ENCODE assay signal across 38 mouse cellular contexts in genomic region chrX:135576412-135576811, GRCm38 (mm10). TPM values are rescaled to one million over a fixed set of nuclear protein-coding genes. Genes with fewer than 3 reads are reported as not detected.
"Had no signal": no experiment of that assay in that cellular context is flagged by ENCODE, and none has a peak within 500 bp of the region (broad histone marks: within the 10 kb centered on the region; RNA-seq: fewer than 3 reads in every experiment).

No protein-coding gene starts in this region.

- H3K9me3 ChIP-seq: heart, embryonic 13.5 days; heart, embryonic 15.5 days; intestine, embryonic 15.5 days; limb, embryonic 10.5 days; limb, embryonic 12.5 days; liver, embryonic 13.5 days; liver, embryonic 15.5 days had no signal

- ATAC-seq: hindbrain, embryonic 16.5 days; inflammation-experienced regulatory T-cells, adult 6 months; intestine, embryonic 15.5 days; intestine, postnatal 0 days had no signal

- DNase-seq: gastrocnemius, adult 2 months; gastrocnemius, postnatal 10 days; gastrocnemius, postnatal 25 days; heart, adult 18-20 months; heart, postnatal 14 days; heart, postnatal 36 days; kidney, adult 18-20 months; kidney, adult 8-10 months; kidney, postnatal 10 days; kidney, postnatal 25 days; kidney, postnatal 4 days; liver; liver, embryonic 13.5 days had no signal

- H3K4me2 ChIP-seq: heart, embryonic 11.5 days; heart, embryonic 13.5 days; heart, embryonic 15.5 days; hindbrain, embryonic 14.5 days; intestine, embryonic 15.5 days; limb, embryonic 12.5 days; liver, embryonic 11.5 days; liver, embryonic 13.5 days; liver, embryonic 15.5 days had no signal

- H3K36me3 ChIP-seq: heart, embryonic 13.5 days; heart, embryonic 15.5 days; intestine, embryonic 15.5 days; limb, embryonic 10.5 days; limb, embryonic 12.5 days; liver, embryonic 13.5 days; liver, embryonic 15.5 days had no signal

- H3K27me3 ChIP-seq: heart, embryonic 13.5 days; heart, embryonic 15.5 days; intestine, embryonic 15.5 days; liver, embryonic 13.5 days; liver, embryonic 15.5 days had no signal

- H3K27ac ChIP-seq: gastrocnemius, adult 2 months; heart, embryonic 15.5 days; hindbrain, embryonic 14.5 days; intestine, embryonic 15.5 days; layer of hippocampus, adult 2 months; left cerebral cortex, adult 2 months; limb, embryonic 10.5 days; limb, embryonic 12.5 days; liver, embryonic 13.5 days; liver, embryonic 15.5 days had no signal

- H3K9ac ChIP-seq: heart, embryonic 13.5 days; heart, embryonic 15.5 days; hindbrain, embryonic 14.5 days; intestine, embryonic 15.5 days; limb, embryonic 12.5 days; liver, embryonic 13.5 days; liver, embryonic 15.5 days had no signal

- H3K4me1 ChIP-seq: heart, embryonic 13.5 days; heart, embryonic 15.5 days; intestine, embryonic 15.5 days; limb, embryonic 10.5 days; limb, embryonic 12.5 days; liver, embryonic 15.5 days had no signal

- H3K4me3 ChIP-seq: gastrocnemius, adult 2 months; heart, embryonic 13.5 days; heart, embryonic 15.5 days; intestine, embryonic 15.5 days; layer of hippocampus, adult 2 months; left cerebral cortex, adult 2 months; limb, embryonic 10.5 days; limb, embryonic 12.5 days; liver, embryonic 13.5 days; liver, embryonic 15.5 days had no signal

RNA-seq across cellular contexts. Expression of gene Nxf7, which starts 22.2 kb away (rescaled TPM):
- total RNA-seq: gastrocnemius, adult 2 months; gastrocnemius, postnatal 25 days; heart, adult 18-20 months; layer of hippocampus, postnatal 10 days; layer of hippocampus, postnatal 25 days had no signal
- polyA plus RNA-seq: heart, embryonic 13.5 days; hindbrain, embryonic 11.5 days; hindbrain, embryonic 14.5 days; hindbrain, embryonic 16.5 days; intestine, embryonic 15.5 days; kidney, embryonic 14.5 days; kidney, embryonic 16.5 days; limb, embryonic 10.5 days; limb, embryonic 12.5 days; liver, embryonic 13.5 days; liver, embryonic 15.5 days had no signal

RNA-seq across cellular contexts. Expression of gene Prame, which starts 51.1 kb away (rescaled TPM):
- total RNA-seq: gastrocnemius, adult 2 months; gastrocnemius, postnatal 10 days; gastrocnemius, postnatal 25 days; gastrocnemius, postnatal 4 days; heart, adult 18-20 months; heart, adult 8-10 months; heart, postnatal 14 days; heart, postnatal 36 days; hematopoietic stem cell, adult 5-6 weeks; layer of hippocampus, adult 2 months; layer of hippocampus, postnatal 10 days; layer of hippocampus, postnatal 25 days; left cerebral cortex, adult 2 months; left cerebral cortex, postnatal 14 days; left cerebral cortex, postnatal 36 days had no signal
- polyA plus RNA-seq: heart, embryonic 11.5 days; heart, embryonic 13.5 days; heart, embryonic 15.5 days; heart, postnatal 0 days; hindbrain, embryonic 14.5 days; hindbrain, embryonic 16.5 days; inflammation-experienced regulatory T-cells, adult 6 months; intestine, embryonic 15.5 days; intestine, postnatal 0 days; kidney, embryonic 14.5 days; kidney, embryonic 16.5 days; limb, embryonic 10.5 days; liver, embryonic 11.5 days; liver, embryonic 13.5 days; liver, embryonic 15.5 days had no signal
